Mouse (Mus musculus): ENCODE results near the gene Nlrx1.
A peak's percentile ranks its signal among the peaks of the same experiment; 100 is the strongest.

DNA sequence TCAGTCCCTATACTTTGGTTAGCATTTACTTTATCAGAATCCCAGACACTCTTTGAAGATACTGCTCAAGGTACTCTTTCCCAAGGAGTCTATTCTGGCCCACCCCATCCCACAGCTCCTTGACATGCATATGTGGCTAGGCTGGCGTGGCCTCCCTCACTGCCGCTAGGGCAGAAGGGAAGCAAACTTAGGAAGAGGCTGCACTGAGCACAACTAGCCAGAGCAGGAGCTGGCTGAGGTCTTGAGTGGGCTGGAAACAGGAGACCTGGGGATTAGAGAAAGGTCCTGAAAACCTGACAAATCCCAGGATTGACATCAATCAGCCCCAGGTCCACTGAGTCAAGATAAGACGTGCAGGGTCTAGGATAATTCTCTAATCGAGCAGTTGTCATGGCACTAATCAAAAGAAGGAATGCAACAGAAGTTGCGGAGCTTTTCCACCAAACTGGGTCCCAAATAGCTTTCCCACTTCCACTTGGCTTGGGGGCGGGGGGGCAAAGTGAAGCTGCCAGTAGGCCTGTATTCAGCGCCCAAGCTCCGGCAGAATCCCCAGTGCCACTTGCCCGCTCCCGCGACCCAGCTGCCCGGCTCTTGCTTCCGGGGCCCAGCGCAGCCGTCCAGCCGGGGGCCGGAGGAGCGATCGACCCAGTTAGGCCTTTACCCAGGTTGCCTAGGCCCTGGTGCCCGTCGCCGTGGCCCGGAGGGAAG, 926 bp downstream of the Nlrx1 start:
- no peak for TF ChIP-seq USF1 (IDR thresholded peaks at IDR 0.05; ENCODE audit: low read depth)
- TF ChIP-seq POLR2A (IDR thresholded peaks at IDR 0.05; ENCODE audit: insufficient read length, low read depth): peak; percentile 30
- no peak for TF ChIP-seq E2F4 (IDR thresholded peaks at IDR 0.05; ENCODE audit: insufficient read depth)
- no peak for TF ChIP-seq TCF3 (IDR thresholded peaks at IDR 0.05; ENCODE audit: insufficient read length, low read depth)
- TF ChIP-seq MYOD1 (IDR thresholded peaks at IDR 0.05; ENCODE audit: control insufficient read depth in 1 of 3, insufficient read length in 2 of 3, low read depth in 2 of 3): no peak
- TF ChIP-seq MAX (IDR thresholded peaks at IDR 0.05; ENCODE audit: low read depth): no peak
- no peak for TF ChIP-seq TCF12 (IDR thresholded peaks at IDR 0.05; ENCODE audit: insufficient read depth, poor library complexity, severe bottlenecking)
- no peak for TF ChIP-seq POLR2AphosphoS2 (IDR thresholded peaks at IDR 0.05; ENCODE audit: insufficient read length, low read depth)
- no peak for TF ChIP-seq MYOG (IDR thresholded peaks at IDR 0.05; ENCODE audit: control insufficient read depth in 1 of 3, insufficient read depth in 1 of 3, insufficient read length in 2 of 3, low read depth in 2 of 3)
- no peak for TF ChIP-seq REST (IDR thresholded peaks at IDR 0.05; ENCODE audit: insufficient read depth, insufficient read length)
- TF ChIP-seq CEBPB (IDR thresholded peaks at IDR 0.05; ENCODE audit: insufficient read depth, poor library complexity, severe bottlenecking): no peak
- TF ChIP-seq SRF (IDR thresholded peaks at IDR 0.05; ENCODE audit: control insufficient read depth, insufficient read length, low read depth): no peak

All from myocyte (in vitro differentiated cells).